Mouse (Mus musculus) kidney, postnatal 36 days (tissue): ENCODE measurements around the gene Tmem33.

Experiments
- DNase-seq, 2 experiments: peaks; one replicate each; pipeline ENCODE4 v3.0.0; 2021 to 2022; ENCODE audit warnings: mixed read lengths in 2 of 2

The Tmem33 gene

GRCm38 (mm10) chr5:67260159-67260530, 220 bp upstream of the Tmem33 start:
- DNase-seq = no peak

DNA sequence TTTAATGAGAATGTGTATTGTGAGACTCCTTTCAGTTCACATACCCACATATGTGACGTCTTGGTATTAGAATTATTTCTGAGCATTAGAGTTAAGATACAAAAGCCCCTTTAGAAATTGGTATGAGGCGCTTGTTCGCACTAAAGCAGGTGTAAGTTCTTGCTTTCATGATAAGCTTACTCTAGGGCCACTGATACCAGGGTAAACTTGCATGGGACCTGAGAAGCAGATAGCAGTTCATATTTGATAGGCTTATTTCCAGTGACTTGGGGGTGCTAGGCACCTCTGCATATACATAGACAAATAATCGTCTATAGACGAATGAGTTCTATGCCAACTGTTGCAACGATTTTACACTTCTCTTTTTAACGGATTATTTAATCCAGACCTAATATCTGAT, 2.6 kb downstream of the Tmem33 start:
- no peak for DNase-seq

- peak in 1 of 2 experiments; percentile 9 for DNase-seq
These were observed 5.7 kb downstream of the Tmem33 start for GRCm38 (mm10) chr5:67266106-67266505.

DNA sequence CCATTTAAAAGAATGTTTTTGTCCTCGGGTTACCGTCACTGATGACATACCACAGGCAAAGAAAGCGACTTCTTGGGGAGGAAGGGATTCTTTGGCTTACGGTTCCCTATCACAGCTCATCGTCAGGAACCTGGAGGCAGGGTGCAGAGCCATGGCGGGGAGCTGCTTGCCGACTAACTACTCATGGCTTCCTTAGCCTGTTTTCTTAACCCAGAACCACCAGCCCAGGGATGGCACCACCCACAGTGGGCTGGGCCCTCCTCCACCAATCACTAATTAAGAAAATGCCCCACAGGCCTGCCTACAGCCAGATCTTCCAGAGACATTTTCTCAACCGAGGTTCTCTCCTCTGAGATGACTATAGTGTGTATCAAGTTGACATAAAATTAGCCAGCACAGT, 8.9 kb downstream of the Tmem33 start:
- no peak for DNase-seq

- DNase-seq = no peak
These were observed 19.0 kb downstream of the Tmem33 start for GRCm38 (mm10) chr5:67279407-67279806.

DNA sequence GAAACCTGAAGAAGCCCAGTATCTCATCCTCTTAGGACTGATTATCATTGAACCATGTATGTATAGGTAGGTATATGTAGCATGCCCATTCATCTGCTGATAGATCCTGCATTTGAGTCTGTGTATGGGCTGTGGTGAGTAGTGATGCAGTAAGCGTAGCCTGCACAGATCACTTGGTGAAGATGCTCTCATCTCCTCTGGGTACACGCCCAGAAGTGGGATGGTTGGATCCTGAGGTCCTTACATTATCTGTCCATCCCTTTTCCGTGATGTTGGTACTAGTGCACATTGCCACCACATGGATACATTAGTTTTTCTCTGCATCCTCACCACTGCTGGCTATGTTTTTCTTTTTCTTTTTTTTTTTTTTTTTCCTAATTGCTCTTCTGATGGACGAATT, 19.5 kb downstream of the Tmem33 start:
- DNase-seq = no peak

DNA sequence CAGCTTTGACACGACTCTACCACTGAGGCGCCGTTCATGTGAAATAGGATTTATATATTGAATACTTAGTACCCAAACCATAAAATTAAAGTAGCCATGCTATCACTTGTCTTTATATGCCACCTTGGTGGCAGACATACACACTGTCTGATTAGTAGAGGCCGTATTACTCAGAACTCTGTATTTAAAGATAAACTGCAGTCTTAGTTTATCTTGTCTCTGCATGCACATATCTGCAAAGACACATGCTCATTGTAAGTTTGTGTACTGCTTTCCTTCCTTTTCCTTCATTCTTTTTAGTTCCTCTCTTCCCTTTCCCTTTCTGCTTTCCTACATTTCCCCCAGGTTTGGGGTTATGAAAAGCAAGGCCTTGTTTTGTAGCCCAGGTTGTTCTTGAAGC, 20.0 kb downstream of the Tmem33 start:
- no peak for DNase-seq

- no peak for DNase-seq
These were observed 34.7 kb downstream of the Tmem33 start for GRCm38 (mm10) chr5:67295029-67295428.

DNA sequence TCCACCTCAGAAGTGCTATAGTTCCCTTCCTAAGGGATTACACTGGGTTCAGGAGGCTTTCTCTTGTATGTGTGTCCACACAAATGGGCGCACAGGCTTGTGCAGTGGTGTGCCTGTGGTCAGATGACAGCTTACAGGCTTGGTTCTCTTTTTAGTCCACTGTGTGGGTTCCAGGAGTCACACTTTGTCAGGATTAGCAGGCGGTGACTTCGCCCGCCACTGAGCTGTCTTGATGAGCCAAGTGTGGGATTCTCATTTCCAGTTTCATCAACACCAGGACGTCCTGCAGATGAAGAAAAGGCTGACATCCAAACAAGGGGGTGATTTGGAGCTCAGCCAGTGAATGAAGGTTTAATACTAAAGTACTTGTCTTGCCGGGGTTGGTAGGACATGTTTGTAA, 35.3 kb downstream of the Tmem33 start:
- DNase-seq = peak in 1 of 2 experiments; percentile 14

GRCm38 (mm10) chr5:67296171-67296570, 35.8 kb downstream of the Tmem33 start:
- DNase-seq = no peak

- DNase-seq = peak; percentile 66 to 82
These were observed 36.9 kb downstream of the Tmem33 start for GRCm38 (mm10) chr5:67297026-67297813.

GRCm38 (mm10) chr5:67299847-67300412, 39.6 kb downstream of the Tmem33 start:
- DNase-seq = no peak

GRCm38 (mm10) chr5:67300926-67301597, 40.7 kb downstream of the Tmem33 start:
- DNase-seq = peak; percentile 52 to 67

DNA sequence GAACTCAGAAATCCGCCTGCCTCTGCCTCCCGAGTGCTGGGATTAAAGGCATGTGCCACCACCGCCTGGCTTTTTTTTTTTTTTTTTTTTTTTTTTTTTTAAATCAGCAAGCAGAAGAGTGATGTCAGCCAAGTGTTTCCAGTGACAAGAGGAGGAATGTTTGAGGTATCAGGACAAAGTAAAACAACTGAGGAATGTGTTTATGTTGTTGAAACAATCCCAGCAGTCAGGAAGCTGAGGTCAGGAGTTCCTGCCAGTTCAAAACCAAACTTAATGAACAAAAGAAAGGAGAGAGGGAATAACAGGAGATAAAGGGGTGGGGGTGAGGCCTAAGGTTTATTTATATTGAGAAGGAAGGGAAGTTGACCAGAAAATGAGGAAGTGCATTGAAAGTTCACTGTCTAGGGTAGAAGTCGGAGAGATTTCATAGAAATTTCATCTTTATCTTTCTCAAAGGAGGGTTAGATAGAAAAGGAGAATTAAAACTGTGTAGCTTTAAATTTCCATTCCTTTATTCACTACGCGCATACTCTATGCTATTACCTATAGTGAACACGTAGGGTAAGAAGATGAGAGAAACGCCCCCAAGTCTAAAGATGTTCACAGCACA, 41.5 kb downstream of the Tmem33 start:
- no peak for DNase-seq

DNA sequence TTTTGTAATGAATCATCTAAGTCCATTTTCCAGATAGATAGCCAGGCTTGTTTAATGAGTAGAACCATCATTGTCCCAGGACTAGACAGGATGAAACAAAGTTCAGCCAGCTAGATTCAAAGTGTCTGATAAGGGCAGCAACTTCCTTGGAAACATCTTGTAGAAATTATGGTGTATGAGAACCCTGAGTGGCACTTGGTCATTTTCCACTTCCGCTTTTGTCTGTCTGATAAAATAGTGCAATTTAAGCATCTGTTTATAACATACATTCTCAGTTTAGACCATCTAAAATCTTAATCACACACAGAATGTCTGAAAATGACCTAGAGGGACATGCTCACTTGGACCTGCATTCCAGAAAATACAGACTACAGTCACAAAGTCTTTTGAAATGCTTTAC, 43.5 kb downstream of the Tmem33 start:
- DNase-seq = no peak

GRCm38 (mm10) chr5:67306698-67307521, 46.5 kb downstream of the Tmem33 start, which contains the start of gene Slc30a9:
Gene Slc30a9, plus strand, starts transcription at chr5:67306955.
- DNase-seq = peak; percentile 94 to 97

DNA sequence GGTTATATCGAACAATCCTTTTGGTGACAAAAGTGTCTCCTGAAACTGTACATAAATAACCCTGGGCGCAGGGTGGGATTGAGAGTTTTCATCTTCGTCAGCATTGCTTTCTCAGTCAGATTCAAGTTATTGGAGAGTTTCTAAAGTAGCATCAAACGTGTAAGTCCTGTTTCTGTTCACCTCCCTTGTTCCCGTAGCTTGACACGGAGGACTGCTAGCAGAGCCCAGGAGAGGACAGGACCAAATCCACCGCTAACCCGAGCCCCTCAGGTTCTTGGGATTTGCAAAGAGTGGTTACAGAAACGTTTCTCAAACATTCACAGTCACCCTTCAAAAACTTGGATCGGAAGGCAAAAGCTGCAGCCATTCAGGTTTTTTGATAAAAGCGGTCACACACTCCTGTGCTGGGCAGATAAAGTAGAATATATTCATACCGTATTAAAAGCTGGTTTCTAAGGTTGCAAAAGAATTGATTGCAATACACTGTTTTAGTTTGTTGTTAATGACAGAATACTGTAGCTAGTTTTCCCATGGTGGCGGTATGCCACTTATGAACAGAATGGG, 47.4 kb downstream of the Tmem33 start:
- peak in 1 of 2 experiments; percentile 11 for DNase-seq

- DNase-seq = no peak
These were observed 51.6 kb downstream of the Tmem33 start for GRCm38 (mm10) chr5:67311811-67312521.

GRCm38 (mm10) chr5:67312522-67312851, 52.1 kb downstream of the Tmem33 start:
- no peak for DNase-seq

DNA sequence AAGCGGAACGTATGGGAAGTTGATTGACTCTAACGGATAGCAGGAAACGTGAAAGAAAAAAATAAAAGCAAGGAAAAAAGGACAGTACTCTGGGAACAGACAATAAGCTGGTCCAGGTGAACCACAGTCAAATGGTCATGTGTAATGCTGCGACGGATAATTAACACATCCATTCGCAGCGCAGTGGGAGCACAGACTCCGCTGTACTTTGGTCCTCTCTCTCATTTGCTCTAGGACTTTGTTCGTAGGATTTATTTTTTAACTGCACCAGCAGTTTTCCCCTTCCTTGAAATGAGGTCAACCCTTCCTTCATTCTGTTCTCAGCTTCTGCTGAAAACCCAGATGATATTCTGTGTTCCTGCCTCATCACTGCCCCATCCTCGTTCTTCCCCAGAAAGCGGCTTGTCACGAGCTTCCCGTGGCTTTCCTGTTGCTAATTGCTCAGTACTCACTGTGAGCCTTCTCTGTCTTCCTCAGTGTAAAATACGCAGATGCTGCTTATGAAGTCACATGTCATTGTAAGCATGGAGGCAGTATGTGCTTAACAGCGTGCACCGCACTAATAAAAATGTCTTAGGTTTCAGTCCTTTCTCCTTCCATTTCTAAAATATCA, 61.4 kb downstream of the Tmem33 start:
- peak; percentile 64 to 77 for DNase-seq

DNA sequence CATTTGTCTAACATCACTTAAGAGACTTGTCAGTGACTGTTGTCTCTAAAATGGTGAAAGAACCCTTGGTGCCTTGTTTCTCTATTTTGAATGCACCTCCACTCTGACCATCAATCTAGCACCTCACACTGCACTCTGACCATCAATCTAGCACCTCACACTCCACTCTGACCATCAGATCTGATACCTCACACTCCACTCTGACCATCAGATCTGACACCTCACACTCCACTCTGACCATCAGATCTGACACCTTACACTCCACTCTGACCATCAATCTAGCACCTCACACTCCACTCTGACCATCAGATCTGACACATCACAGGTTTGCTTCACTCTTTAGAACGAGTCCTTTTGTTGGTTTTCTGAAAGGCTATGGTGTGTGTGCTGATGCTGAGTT, 63.7 kb downstream of the Tmem33 start:
- no peak for DNase-seq
